Mouse (Mus musculus) liver, adult (tissue): ENCODE results near the gene Ott.
"Not testable (repeated sequence)": the region's sequence is repeated elsewhere in the genome, so short reads cannot be mapped to it uniquely, and the experiment has no call there.

ENCODE experiments used
- GATA4 ChIP-seq: IDR thresholded peaks from 2 replicates; pipeline ENCODE4 v1.6.1; 2014; ENCODE audit warnings: mild to moderate bottlenecking, low read length; ENCODE audit not compliant: insufficient replicate concordance

The Ott gene

GRCm38 (mm10) chrX:149073982-149074381, at the start of gene Ott:
Gene Ott (plus strand): TSS chrX:149074282.
- not testable (repeated sequence) for TF ChIP-seq GATA4
